Mouse (Mus musculus) lung, embryonic 14.5 days (tissue): ENCODE results near the gene Lin54. TPM values are rescaled to one million over a fixed set of nuclear protein-coding genes. Genes with fewer than 3 reads are reported as not detected.

Experiments
- ATAC-seq: fragments of 200-750 bp; cut with Nextera tagmentation; 2 replicates; pipeline ENCODE4 v1.8.0; 2017; ENCODE audit warnings: mild to moderate bottlenecking, moderate TSS enrichment, moderate library complexity; ENCODE audit not compliant: insufficient read depth
- DNase-seq: peaks from one replicate; pipeline ENCODE4 v3.0.0-alpha.2; 2015
- H3K27ac ChIP-seq: fragments of 300-500 bp; sonication (generic); 2 replicates; pipeline ENCODE4 v1.5.1; 2014; ENCODE audit warnings: low read depth, mild to moderate bottlenecking, moderate library complexity
- H3K27me3 ChIP-seq: fragments of 300-500 bp; sonication (generic); 2 replicates; pipeline ENCODE4 v1.6.1; 2014; ENCODE audit warnings: low read length, control low read depth; ENCODE audit not compliant: insufficient read depth
- H3K36me3 ChIP-seq: fragments of 300-500 bp; sonication (generic); 2 replicates; pipeline ENCODE4 v1.6.1; 2014; ENCODE audit warnings: control low read depth; ENCODE audit not compliant: insufficient read depth
- H3K4me1 ChIP-seq: fragments of 300-500 bp; sonication (generic); 2 replicates; pipeline ENCODE4 v1.6.1; 2014; ENCODE audit warnings: antibody characterized with exemption, control low read depth; ENCODE audit not compliant: insufficient read depth
- H3K4me2 ChIP-seq: fragments of 300-500 bp; sonication (generic); 2 replicates; pipeline ENCODE4 v1.6.1; 2014; ENCODE audit warnings: mild to moderate bottlenecking
- H3K4me3 ChIP-seq: fragments of 300-500 bp; sonication (generic); 2 replicates; pipeline ENCODE4 v1.5.1; 2014; ENCODE audit warnings: low read depth, low read length
- H3K9ac ChIP-seq: fragments of 300-500 bp; sonication (generic); 2 replicates; pipeline ENCODE4 v1.6.1; 2014
- H3K9me3 ChIP-seq: fragments of 300-500 bp; sonication (generic); 2 replicates; pipeline ENCODE4 v1.6.1; 2016; ENCODE audit warnings: low read depth, low read length, control low read depth
- CTCF ChIP-seq: IDR thresholded peaks from 2 replicates; pipeline ENCODE4 v1.5.1; 2016; ENCODE audit warnings: antibody characterized with exemption, low read depth
- WGBS: fragments of 180-500 bp; shearing (Covaris S2); extraction: QIAGEN DNeasy Blood & Tissue Kit; methylation state at CpG from one replicate; pipeline ENCODE4 v1.1.7; 2014; 5-methylcytosine and 5-hydroxymethylcytosine counted together
- polyA plus RNA-seq: library from polyadenylated mRNA; unstranded; fragments of >200 nt; fragmentation: Nextera tagmentation; extraction: Ambion mirVana; gene quantifications from 2 replicates; pipeline ENCODE4 v1.2.1, GENCODE M21; 2014

The Lin54 gene
- 18.0 and 18.5 TPM in 2 replicates for polyA plus RNA-seq

- 1% methylated on average over 49 of the region's 60 CpGs for WGBS
- peak; percentile 95 for ATAC-seq
- H3K36me3 ChIP-seq, result no peaks in the 10 kb centered on the region
These were observed at the start of gene Lin54 for GRCm38 (mm10) chr5:100500458-100500961. Gene Lin54, minus strand, starts transcription at chr5:100500639.

GRCm38 (mm10) chr5:100550151-100550550, 49.7 kb upstream of the Lin54 start:
- TF ChIP-seq CTCF, result no peak
- ATAC-seq (no peak), DNase-seq (no peak)
- H3K4me1 ChIP-seq, result no peaks in the 10 kb centered on the region
- 100% methylated on average over 1 of the region's 1 CpGs for WGBS
- H3K27me3 ChIP-seq, result no peaks in the 10 kb centered on the region
- H3K4me2 ChIP-seq, result no peak overlapping the region
- H3K9me3 ChIP-seq, result no peaks in the 10 kb centered on the region
- H3K9ac ChIP-seq, result no peak overlapping the region
- no peak overlapping the region for H3K27ac ChIP-seq
- H3K4me3 ChIP-seq, result no peak overlapping the region
- H3K36me3 ChIP-seq, result peaks cover 38% of the 10 kb centered on the region

More at GRCm38 (mm10) chr5:100500458-100500961, at the start of gene Lin54:
- Histone ChIP-seq H3K27ac (peak within 1 kb of the TSS; percentile 78), H3K27me3 (no peaks in the 10 kb centered on the region), H3K4me1 (peaks cover 8% of the 10 kb centered on the region; the same call in 1 of the 2 replicates), H3K9ac (peak within 1 kb of the TSS; percentile 67), H3K4me2 (peak within 1 kb of the TSS; percentile 94), H3K9me3 (no peaks in the 10 kb centered on the region), H3K4me3 (peak within 1 kb of the TSS; percentile 76)
- peak; percentile 95 for DNase-seq
- TF ChIP-seq CTCF, result peak; percentile 43

- H3K9ac ChIP-seq, result no peak overlapping the region
- DNase-seq (no peak), ATAC-seq (no peak)
- H3K4me2 ChIP-seq, result no peak overlapping the region
- no peaks in the 10 kb centered on the region for H3K9me3 ChIP-seq
- H3K36me3 ChIP-seq, result peaks cover 47% of the 10 kb centered on the region
- H3K27ac ChIP-seq, result no peak overlapping the region
- WGBS, result 94% methylated on average over 4 of the region's 4 CpGs
- H3K27me3 ChIP-seq, result no peaks in the 10 kb centered on the region
- no peak overlapping the region for H3K4me3 ChIP-seq
- TF ChIP-seq CTCF, result no peak
- H3K4me1 ChIP-seq, result no peaks in the 10 kb centered on the region
These were observed 48.9 kb upstream of the Lin54 start for GRCm38 (mm10) chr5:100549311-100549710.

- Histone ChIP-seq H3K27ac (no peak overlapping the region), H3K9me3 (no peaks in the 10 kb centered on the region), H3K9ac (no peak overlapping the region), H3K4me2 (no peak overlapping the region), H3K27me3 (no peaks in the 10 kb centered on the region), H3K36me3 (peaks cover 58% of the 10 kb centered on the region), H3K4me1 (no peaks in the 10 kb centered on the region), H3K4me3 (no peak overlapping the region)
- TF ChIP-seq CTCF, result no peak
- 80% methylated on average over 2 of the region's 2 CpGs for WGBS
- 0 out of 2 replicates have a peak, but pooled peaks have one; percentile 21 for ATAC-seq
- no peak for DNase-seq
These were observed 47.8 kb upstream of the Lin54 start for GRCm38 (mm10) chr5:100548236-100548635.

GRCm38 (mm10) chr5:100546294-100547080, 46.0 kb upstream of the Lin54 start:
- Histone ChIP-seq H3K27me3 (no peaks in the 10 kb centered on the region), H3K27ac (no peak overlapping the region)
- peak; percentile 45 for TF ChIP-seq CTCF

GRCm38 (mm10) chr5:100536638-100537037, 36.2 kb upstream of the Lin54 start:
- peak; percentile 71 for DNase-seq
- TF ChIP-seq CTCF, result peak; percentile 73
- WGBS, result 80% methylated on average over 3 of the region's 3 CpGs
- H3K4me3 ChIP-seq, result no peak overlapping the region
- H3K9ac ChIP-seq, result no peak overlapping the region
- ATAC-seq, result no peak
- no peaks in the 10 kb centered on the region for H3K4me1 ChIP-seq
- no peaks in the 10 kb centered on the region for H3K27me3 ChIP-seq
- peaks cover 71% of the 10 kb centered on the region for H3K36me3 ChIP-seq
- H3K4me2 ChIP-seq, result no peak overlapping the region
- H3K9me3 ChIP-seq, result no peaks in the 10 kb centered on the region
- H3K27ac ChIP-seq, result no peak overlapping the region

More at GRCm38 (mm10) chr5:100546294-100547080, 46.0 kb upstream of the Lin54 start:
- H3K4me1 ChIP-seq, result no peaks in the 10 kb centered on the region
- H3K9ac ChIP-seq, result no peak overlapping the region
- ATAC-seq (no peak), DNase-seq (peak; percentile 66)
- 82% methylated on average over 6 of the region's 6 CpGs for WGBS
- H3K9me3 ChIP-seq, result no peaks in the 10 kb centered on the region
- H3K36me3 ChIP-seq, result peaks cover 72% of the 10 kb centered on the region
- no peak overlapping the region for H3K4me3 ChIP-seq
- no peak overlapping the region for H3K4me2 ChIP-seq

- Histone ChIP-seq H3K4me2 (no peak overlapping the region), H3K4me3 (no peak overlapping the region), H3K36me3 (peaks cover 71% of the 10 kb centered on the region), H3K9me3 (no peaks in the 10 kb centered on the region), H3K9ac (no peak overlapping the region), H3K27ac (no peak overlapping the region), H3K27me3 (no peaks in the 10 kb centered on the region), H3K4me1 (no peaks in the 10 kb centered on the region)
- WGBS, result 70% methylated on average over 7 of the region's 7 CpGs
- TF ChIP-seq CTCF, result no peak
- ATAC-seq (no peak), DNase-seq (no peak)
These were observed 35.4 kb upstream of the Lin54 start for GRCm38 (mm10) chr5:100535826-100536225.
